Mouse (Mus musculus) spleen, adult 2 months (tissue): ENCODE results near the gene Fam20c. TPM values are rescaled to one million over a fixed set of nuclear protein-coding genes. Genes with fewer than 3 reads are reported as not detected.

Source experiments
- DNase-seq, 2 experiments: peaks; one replicate each; pipeline versions ENCODE4 v3.0.0 to v3.0.0-alpha.2; 2012 to 2021; ENCODE audit warnings: low spot score in 2 of 2, low read depth in 1 of 2
- H3K27ac ChIP-seq: fragments of 200-500 bp; 2 replicates; pipeline ENCODE4 v1.5.1; 2012; ENCODE audit warnings: low read length, inconsistent platforms; ENCODE audit not compliant: insufficient read depth
- H3K27me3 ChIP-seq: fragments of 200-500 bp; 2 replicates; pipeline ENCODE4 v1.6.1; 2012; ENCODE audit warnings: mild to moderate bottlenecking, moderate library complexity, low read length, inconsistent platforms; ENCODE audit not compliant: control insufficient read depth, insufficient read depth
- H3K36me3 ChIP-seq: fragments of 200-500 bp; 2 replicates; pipeline ENCODE4 v1.6.1; 2012; ENCODE audit warnings: mild to moderate bottlenecking, low read length, inconsistent platforms; ENCODE audit not compliant: control insufficient read depth, insufficient read depth
- H3K4me1 ChIP-seq: fragments of 200-500 bp; 2 replicates; pipeline ENCODE4 v1.6.1; 2011; ENCODE audit warnings: inconsistent platforms; ENCODE audit not compliant: control insufficient read depth, insufficient read depth, insufficient read length
- H3K4me3 ChIP-seq: fragments of 200-500 bp; 2 replicates; pipeline ENCODE4 v1.5.1; 2011; ENCODE audit warnings: mild to moderate bottlenecking, inconsistent platforms; ENCODE audit not compliant: insufficient read depth, insufficient read length; ENCODE audit errors: extremely low read depth
- CTCF ChIP-seq: fragments of 200-500 bp; IDR thresholded peaks from 2 replicates; pipeline ENCODE4 v1.5.1; 2011; ENCODE audit warnings: mild to moderate bottlenecking, inconsistent platforms; ENCODE audit not compliant: insufficient read depth, insufficient read length, insufficient replicate concordance; ENCODE audit errors: extremely low read depth
- POLR2A ChIP-seq: fragments of 200-500 bp; IDR thresholded peaks from 2 replicates; pipeline ENCODE4 v1.6.1; 2011; ENCODE audit warnings: low read depth, low read length, inconsistent platforms
- WGBS: fragments of 180-500 bp; shearing (Covaris S2); methylation state at CpG from one replicate; pipeline ENCODE4 v1.1.7; 2018; 5-methylcytosine and 5-hydroxymethylcytosine counted together
- polyA plus RNA-seq: library from polyadenylated mRNA; depleted of rRNA; stranded (reverse); fragments of >200 nt; gene quantifications from 2 replicates; pipeline ENCODE4 v1.2.3, GENCODE M21; 2012

Gene Fam20c
- polyA plus RNA-seq, 1 experiment, result 6.5 TPM

DNA sequence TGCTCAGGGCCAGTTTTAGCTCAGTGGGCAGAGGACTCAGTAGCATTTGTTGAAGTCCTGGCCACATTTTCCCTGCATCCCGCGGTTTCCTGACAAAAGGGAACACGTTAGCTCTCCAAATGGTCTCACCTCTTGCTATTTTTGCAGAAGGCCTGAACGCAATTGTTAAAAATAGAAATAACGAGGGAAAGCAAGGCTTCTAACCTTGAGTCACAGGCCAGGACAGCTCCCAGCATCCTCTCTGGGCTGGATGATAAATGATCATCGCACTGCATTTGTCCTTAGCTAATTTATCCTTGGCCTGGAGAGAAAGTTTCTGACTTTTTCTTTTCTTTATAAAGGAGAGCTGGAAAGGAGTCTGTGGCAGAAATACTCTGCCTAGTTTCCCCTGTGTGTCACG is 29.2 kb upstream of the Fam20c start:
- no peak for DNase-seq
- Histone ChIP-seq H3K4me1 (no peaks in the 10 kb centered on the region), H3K36me3 (no peaks in the 10 kb centered on the region), H3K27me3 (no peaks in the 10 kb centered on the region), H3K27ac (no peak overlapping the region), H3K4me3 (no peak overlapping the region)
- 63% methylated on average over 7 of the region's 7 CpGs for WGBS
- TF ChIP-seq CTCF (no peak), POLR2A (no peak)

DNA sequence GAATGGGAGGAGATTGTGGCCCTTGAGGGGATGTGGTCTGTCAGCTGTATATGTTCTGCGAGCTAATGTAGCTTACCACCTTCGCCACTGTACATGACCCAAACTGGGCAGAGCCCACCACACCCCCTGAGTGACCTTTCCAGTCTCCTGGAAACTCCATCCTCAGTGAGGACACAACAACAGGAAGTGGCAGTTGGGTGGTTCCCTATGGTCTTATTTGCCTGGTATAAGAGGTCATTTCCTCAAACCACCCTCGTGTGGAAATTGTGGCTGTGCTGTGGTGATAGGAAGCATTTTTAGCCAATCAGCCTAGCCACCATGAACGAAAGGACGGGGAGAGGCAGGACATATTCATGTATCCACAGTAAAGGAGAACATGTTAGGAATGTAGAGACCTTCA is 23.5 kb upstream of the Fam20c start:
- H3K4me3 ChIP-seq, result no peak overlapping the region
- no peaks in the 10 kb centered on the region for H3K4me1 ChIP-seq
- H3K27me3 ChIP-seq, result no peaks in the 10 kb centered on the region
- no peak overlapping the region for H3K27ac ChIP-seq
- no peak for TF ChIP-seq CTCF
- no peak for TF ChIP-seq POLR2A
- 20% methylated on average over 5 of the region's 5 CpGs for WGBS
- no peaks in the 10 kb centered on the region for H3K36me3 ChIP-seq
- no peak for DNase-seq

DNA sequence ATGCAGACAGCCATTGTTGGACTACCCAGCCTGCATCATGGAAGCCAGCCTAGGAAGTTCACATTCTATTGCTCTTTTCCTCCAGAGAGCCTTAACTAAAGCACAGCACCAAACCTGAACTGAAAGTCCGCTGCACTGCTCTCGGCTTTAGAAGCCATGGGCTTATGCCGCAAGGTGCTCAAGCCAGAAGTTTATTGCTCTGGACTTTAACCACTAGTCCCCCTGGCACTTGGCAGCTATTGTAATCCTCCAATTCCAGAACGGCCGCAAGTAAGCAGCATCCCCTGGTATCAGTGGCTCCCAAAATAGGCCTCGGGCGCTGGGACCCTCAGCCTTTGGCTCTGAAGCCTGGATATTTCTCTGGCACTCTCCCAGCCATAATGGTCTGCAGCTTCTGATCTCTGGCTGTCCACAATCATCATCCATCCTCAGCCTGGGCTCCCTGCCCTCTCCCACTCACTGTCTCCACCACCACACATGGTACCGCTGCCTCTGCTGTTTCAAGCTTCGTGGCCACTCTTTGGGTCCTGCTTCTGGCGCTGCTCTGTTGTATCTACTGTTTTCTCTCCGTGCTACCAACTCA is 20.9 kb upstream of the Fam20c start:
- no peak for DNase-seq
- no peaks in the 10 kb centered on the region for H3K27me3 ChIP-seq
- no peaks in the 10 kb centered on the region for H3K4me1 ChIP-seq
- no peak overlapping the region for H3K27ac ChIP-seq
- no peak overlapping the region for H3K4me3 ChIP-seq
- no peaks in the 10 kb centered on the region for H3K36me3 ChIP-seq
- WGBS, result 91% methylated on average over 11 of the region's 11 CpGs
- TF ChIP-seq POLR2A (no peak), CTCF (no peak)

DNA sequence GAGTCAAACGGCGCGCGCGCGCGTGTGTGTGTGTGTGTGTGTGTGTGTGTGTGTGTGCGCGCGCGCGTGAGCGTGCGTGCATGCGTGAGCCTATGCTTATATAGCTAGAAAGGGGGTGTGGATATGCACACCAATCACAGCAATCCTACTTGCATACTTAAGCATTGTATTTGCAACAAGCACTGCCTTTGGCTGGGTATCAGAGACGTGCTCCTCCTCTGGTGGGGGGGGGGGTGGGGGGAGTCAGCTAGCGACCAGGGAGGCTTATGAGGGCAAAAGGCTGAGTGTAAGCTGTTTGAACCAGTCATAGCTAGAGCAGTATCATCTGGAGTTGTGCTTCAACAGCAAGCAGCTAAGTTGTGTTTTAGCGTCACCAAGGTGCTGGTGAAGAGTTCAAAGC is 20.3 kb upstream of the Fam20c start:
- Histone ChIP-seq H3K36me3 (no peaks in the 10 kb centered on the region), H3K27ac (no peak overlapping the region), H3K4me1 (no peaks in the 10 kb centered on the region), H3K4me3 (no peak overlapping the region), H3K27me3 (no peaks in the 10 kb centered on the region)
- WGBS, result 92% methylated on average over 18 of the region's 18 CpGs
- no peak for DNase-seq
- TF ChIP-seq CTCF (no peak), POLR2A (no peak)

DNA sequence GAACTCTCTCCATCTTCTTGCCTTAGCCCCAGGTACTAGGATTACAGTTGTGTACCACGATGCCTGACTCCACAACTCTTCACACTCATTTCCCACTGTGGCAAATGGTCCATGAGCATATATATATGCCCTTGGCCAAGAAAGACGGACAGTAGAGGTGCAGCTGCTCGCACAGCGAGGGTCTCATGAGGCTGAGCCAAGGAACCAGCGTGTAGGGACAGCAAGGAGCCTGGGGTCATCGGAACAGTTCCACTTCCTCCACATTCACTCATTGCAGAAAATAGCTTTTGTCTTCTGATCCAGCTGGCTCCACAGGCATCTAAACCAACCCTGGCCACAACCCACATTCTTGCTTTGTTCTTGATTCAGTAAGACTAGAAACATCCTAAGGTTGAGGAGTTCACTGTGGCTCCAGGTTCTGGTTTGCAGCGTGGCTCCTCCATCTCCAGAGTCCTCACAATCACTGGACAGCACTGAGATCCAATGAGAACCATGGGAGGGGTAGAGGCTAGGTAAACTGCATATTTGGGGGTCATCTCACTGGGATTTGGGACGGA is 19.0 kb upstream of the Fam20c start:
- 82% methylated on average over 8 of the region's 8 CpGs for WGBS
- Histone ChIP-seq H3K27ac (no peak overlapping the region), H3K36me3 (no peaks in the 10 kb centered on the region), H3K4me1 (no peaks in the 10 kb centered on the region), H3K4me3 (no peak overlapping the region), H3K27me3 (no peaks in the 10 kb centered on the region)
- TF ChIP-seq CTCF (no peak), POLR2A (no peak)
- no peak for DNase-seq

DNA sequence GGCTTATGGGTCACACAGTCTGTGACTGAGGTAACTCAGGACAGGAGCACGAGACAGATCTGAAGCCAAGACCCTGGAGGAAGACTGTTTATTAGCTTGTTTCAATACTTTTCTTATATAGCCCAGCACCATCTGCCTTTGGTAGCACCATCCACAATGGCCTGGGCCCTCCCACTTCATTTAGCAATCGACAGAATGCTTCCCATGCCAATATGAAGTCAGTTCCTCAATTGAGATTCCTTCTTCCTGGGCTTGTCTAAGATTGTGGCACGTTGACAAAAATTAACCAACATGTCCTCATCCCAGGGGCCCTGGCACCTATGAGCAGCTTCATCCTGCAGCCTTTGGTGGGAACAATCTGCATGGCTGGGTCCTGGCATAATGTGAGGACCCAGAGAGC is 14.2 kb upstream of the Fam20c start:
- no peak for DNase-seq
- Histone ChIP-seq H3K36me3 (no peaks in the 10 kb centered on the region), H3K4me3 (no peak overlapping the region), H3K27me3 (no peaks in the 10 kb centered on the region), H3K4me1 (no peaks in the 10 kb centered on the region), H3K27ac (no peak overlapping the region)
- TF ChIP-seq CTCF (no peak), POLR2A (no peak)
- WGBS, result 58% methylated on average over 3 of the region's 3 CpGs

DNA sequence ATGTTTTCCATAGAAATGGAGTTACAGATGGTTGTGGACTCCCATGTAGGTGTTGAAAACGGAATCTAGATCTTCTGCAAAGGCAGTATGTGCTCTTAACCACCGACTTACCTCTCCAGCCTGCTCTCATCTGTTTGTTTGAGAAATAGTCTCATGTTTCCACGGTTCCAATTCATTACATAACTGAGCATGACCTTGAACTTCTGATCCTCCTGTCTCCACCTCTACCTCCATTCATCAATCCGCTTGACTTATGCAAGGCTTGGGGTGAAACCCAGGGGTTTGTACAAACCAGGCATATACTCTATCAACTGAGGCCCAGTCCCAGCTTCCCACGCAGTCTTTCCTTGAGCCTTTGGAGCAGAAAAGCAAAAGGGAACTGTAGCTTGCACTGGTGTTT is 12.8 kb upstream of the Fam20c start:
- no peak for DNase-seq
- 85% methylated on average over 5 of the region's 5 CpGs for WGBS
- H3K27me3 ChIP-seq, result no peaks in the 10 kb centered on the region
- no peaks in the 10 kb centered on the region for H3K4me1 ChIP-seq
- no peaks in the 10 kb centered on the region for H3K36me3 ChIP-seq
- TF ChIP-seq POLR2A, result no peak
- no peak for TF ChIP-seq CTCF
- no peak overlapping the region for H3K27ac ChIP-seq
- no peak overlapping the region for H3K4me3 ChIP-seq

DNA sequence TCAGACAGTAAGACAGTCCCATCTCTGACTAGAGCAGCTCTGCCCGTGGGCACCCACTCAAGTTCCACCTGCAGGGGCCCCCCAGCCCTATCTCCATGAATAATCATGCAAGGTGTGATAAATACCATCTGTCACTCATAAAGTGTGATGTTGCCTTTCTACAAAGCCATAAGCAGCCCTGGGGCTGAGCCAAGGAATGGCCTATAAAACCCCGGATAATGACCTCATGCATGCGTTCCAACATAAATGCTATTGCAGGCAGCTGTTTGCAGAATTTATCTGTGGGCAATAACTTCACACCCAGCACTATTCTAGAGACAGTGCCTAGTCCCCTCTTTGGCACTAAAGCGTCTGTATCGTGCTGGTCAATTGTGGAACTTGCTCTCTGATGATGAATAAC is 12.0 kb upstream of the Fam20c start:
- Histone ChIP-seq H3K27ac (no peak overlapping the region), H3K4me3 (no peak overlapping the region), H3K4me1 (no peaks in the 10 kb centered on the region), H3K27me3 (no peaks in the 10 kb centered on the region), H3K36me3 (no peaks in the 10 kb centered on the region)
- 89% methylated on average over 5 of the region's 5 CpGs for WGBS
- TF ChIP-seq CTCF (no peak), POLR2A (no peak)
- DNase-seq, result no peak
